Mouse (Mus musculus): ENCODE results near the gene Zfp618.

Zfp618 gene

DNA sequence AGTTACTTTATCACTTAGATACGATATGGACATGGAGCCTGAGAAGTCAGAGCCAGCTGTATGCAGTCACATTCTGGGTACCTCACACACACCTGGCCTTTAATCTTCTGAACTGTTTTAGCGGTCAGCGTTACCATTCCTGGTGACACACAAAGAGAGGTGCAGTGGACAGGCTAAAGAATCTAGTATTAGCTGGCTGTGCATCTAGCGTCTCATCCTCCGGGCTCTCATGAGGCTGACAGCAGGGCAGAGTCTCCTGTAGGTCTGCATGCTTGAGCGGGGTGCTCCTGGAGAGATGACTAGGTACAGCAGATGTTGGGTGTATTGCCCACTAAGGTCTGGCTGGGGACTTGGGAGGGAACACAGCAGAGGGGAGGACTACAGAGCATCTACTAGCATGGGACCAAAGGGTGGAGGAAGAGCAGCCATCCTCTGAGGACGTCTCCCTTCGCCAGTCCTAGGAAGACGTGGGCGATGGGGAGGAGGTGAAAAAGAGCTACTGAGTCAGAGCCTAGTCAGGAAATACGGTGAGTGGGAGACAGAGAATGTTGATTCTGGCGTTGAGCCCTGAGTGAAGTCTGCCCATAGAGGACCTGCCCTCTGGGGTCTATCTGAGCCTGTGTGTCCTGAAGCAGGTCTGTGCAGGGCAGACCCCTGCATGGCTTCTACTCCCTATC is 103.3 kb downstream of the Zfp618 start:
- DNase-seq (ENCODE audit: low spot score) = no peak

- no peak for DNase-seq (ENCODE audit: low spot score)
Observed at GRCm38 (mm10) chr4:63071413-63072260, 106.3 kb downstream of the Zfp618 start.

GRCm38 (mm10) chr4:63073139-63073538 is 107.8 kb downstream of the Zfp618 start:
- no peak for DNase-seq (ENCODE audit: low spot score)

- no peak for DNase-seq (ENCODE audit: low spot score)
Observed at GRCm38 (mm10) chr4:63079159-63079558, 113.8 kb downstream of the Zfp618 start.

- DNase-seq (ENCODE audit: low spot score) = no peak
Observed at GRCm38 (mm10) chr4:63084473-63084889, 119.1 kb downstream of the Zfp618 start.

DNA sequence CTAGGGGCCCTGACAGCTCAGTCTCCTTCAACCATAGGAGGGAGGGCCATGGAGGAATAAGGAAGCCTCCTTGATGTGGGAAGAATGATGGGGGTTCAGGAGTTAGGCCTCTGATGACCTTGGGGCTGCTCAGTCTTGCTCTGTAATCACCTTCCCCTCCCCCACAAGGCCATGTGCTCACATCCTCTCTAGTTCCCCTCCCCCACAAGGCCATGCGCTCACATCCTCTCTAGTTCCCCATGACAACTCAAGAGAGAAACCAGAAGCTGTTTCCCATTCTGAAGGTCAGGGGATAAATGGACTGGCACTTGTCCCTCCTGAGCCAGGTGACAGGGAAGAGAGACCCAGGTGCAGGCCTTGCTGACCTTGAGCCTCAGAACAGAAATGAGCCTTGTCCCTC is 124.1 kb downstream of the Zfp618 start:
- no peak for DNase-seq (ENCODE audit: low spot score)

GRCm38 (mm10) chr4:63091151-63091550 is 125.8 kb downstream of the Zfp618 start:
- DNase-seq (ENCODE audit: low spot score) = no peak

DNA sequence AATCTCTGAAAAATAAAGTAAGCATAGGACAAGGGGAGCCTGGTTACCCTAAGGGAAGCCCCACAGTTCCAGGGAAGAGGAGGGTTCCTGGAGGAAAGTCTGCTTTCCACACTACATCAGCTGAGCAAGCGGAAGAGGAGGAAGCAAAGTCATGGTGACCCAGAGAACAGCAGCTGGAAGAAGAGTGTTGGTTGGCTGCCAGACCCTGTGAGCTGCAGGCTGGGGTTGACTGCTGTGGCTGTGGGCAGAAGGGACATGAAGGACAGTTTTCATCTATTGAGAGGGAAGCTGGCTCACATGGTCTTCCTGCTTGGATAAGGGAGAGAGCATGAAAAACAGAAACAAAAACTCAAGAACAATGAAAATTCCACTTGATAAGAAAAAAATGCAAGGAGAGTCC is 132.2 kb downstream of the Zfp618 start:
- no peak for DNase-seq (ENCODE audit: low spot score)

DNA sequence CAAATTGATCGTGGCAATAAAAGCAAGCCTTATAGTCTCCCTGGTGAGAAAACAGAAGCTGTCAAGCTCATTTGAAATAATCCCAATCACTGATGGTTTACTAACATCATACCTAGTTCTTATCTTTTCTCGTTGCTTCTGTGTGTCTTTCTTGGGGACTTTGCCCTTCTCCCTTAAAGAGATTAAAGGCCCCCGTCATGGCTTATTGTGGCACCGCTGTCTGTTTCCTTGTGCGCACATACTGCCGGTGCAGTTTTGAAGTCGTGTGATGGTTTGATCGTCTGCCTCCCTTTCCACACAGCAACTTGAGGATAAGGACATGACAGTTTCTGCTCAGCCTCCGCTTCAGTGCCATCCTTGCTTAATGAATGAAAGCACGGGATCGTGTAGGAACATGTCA is 135.1 kb downstream of the Zfp618 start:
- no peak for DNase-seq (ENCODE audit: low spot score)

GRCm38 (mm10) chr4:63102025-63102424 is 136.7 kb downstream of the Zfp618 start:
- DNase-seq (ENCODE audit: low spot score) = no peak

- no peak for DNase-seq (ENCODE audit: low spot score)
Observed at GRCm38 (mm10) chr4:63105651-63106050, 140.3 kb downstream of the Zfp618 start.

DNA sequence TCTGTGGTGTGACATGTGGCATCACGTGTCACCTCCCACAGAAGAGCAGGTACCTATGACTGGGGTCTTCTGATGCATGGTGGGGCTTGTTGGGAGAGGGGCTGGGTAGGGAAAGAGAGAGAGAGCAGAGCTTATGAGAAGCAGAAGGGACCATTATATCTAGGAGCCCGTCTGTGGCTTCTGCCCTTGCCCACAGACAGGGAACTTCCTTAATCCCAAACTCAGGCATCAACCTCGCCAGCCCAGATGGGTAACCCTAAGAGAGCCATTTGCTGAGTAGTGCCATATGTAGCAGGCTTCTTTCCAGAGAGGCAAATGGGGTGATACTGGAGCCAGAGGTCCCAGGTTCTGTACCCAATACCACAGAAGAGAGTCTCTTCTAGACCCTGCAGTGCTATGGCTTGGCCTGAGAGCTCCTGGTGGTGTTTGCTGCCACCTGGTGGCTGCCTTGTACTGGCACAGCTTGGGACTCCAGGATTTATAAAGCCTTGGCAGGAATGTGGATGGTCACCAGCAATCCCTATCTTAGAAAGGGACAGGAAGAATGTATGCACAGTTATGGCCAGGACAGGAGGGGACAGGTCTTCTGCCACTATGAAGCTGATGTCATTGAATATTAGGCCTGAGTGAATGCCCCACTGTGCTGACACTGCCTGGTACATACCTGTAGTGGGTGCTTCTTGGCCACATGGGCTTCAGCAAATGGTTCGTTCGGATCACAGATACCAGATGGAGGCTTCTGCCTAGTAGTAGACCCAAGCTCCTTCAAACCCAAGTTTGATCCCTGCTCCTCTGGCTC is 153.5 kb downstream of the Zfp618 start:
- DNase-seq (ENCODE audit: low spot score) = peak; percentile 62

GRCm38 (mm10) chr4:63124861-63125466 is 159.6 kb downstream of the Zfp618 start:
- DNase-seq (ENCODE audit: low spot score) = no peak

- DNase-seq (ENCODE audit: low spot score) = no peak
Observed at GRCm38 (mm10) chr4:63129891-63130624, 164.7 kb downstream of the Zfp618 start.

DNA sequence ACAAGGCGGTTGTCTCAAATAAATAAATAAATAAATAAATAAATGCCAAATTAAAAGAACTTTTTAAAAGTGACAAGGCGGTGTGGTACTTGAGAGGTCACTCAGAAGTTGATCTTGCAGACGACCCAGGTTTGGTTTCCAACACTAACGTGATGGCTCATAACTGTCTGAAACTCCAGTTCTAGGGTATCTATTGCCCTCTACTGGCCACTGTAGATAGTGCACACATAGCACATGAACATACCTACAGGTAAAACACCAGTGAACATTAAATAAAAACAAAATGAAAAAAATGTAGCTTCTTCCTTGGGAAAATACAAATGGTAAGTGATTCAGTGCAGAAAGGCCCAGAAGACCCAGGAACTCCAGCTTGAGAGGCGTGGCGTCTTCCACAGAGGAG is 181.9 kb downstream of the Zfp618 start:
- no peak for DNase-seq (ENCODE audit: low spot score)

DNA sequence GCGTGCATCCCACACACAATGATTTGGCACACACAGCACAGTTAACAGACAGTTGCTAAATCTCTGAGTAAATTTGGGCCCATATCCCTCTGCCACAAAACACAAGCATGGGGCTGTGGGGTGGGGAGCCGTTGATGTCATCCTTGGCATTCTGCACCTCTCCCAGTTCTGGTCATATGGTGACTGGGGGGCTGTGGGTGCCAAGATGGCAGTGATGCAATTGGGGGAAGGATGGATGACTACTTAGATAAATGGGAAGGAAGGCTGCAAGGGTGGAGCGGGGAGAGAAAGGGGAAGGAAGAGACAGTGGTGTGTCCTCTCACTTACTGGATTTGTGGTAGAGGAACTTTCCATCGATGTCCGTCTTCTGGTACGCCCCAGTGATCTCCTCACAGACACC is 185.8 kb downstream of the Zfp618 start:
- no peak for DNase-seq (ENCODE audit: low spot score)

- DNase-seq (ENCODE audit: low spot score) = no peak
Observed at GRCm38 (mm10) chr4:63154028-63154427, 188.7 kb downstream of the Zfp618 start.

DNA sequence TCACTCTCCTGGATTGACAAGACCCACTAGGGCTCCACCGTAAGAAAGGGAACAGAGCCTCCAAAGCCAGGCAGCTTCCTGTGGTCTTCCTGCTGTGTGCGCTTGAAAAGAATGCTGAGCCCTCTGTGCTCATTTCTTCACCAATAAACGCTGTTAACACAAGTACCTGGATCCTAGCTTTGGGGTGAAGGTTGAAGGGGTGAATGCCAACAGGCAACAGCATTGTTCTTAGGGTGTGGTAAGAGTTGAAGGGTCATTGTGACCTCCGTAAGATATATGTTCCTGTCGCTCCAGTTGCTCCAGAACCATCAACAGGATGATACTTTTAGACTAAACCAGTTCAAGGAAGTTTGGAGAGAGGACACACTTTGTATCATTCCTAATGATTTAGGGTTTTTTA is 189.3 kb downstream of the Zfp618 start, which contains the start of gene Ambp:
Ambp (minus strand) TSS at position 101 of the 400 bp plus-strand sequence.
- DNase-seq (ENCODE audit: low spot score) = no peak

GRCm38 (mm10) chr4:63155596-63155995 is 190.2 kb downstream of the Zfp618 start:
- DNase-seq (ENCODE audit: low spot score) = no peak

DNA sequence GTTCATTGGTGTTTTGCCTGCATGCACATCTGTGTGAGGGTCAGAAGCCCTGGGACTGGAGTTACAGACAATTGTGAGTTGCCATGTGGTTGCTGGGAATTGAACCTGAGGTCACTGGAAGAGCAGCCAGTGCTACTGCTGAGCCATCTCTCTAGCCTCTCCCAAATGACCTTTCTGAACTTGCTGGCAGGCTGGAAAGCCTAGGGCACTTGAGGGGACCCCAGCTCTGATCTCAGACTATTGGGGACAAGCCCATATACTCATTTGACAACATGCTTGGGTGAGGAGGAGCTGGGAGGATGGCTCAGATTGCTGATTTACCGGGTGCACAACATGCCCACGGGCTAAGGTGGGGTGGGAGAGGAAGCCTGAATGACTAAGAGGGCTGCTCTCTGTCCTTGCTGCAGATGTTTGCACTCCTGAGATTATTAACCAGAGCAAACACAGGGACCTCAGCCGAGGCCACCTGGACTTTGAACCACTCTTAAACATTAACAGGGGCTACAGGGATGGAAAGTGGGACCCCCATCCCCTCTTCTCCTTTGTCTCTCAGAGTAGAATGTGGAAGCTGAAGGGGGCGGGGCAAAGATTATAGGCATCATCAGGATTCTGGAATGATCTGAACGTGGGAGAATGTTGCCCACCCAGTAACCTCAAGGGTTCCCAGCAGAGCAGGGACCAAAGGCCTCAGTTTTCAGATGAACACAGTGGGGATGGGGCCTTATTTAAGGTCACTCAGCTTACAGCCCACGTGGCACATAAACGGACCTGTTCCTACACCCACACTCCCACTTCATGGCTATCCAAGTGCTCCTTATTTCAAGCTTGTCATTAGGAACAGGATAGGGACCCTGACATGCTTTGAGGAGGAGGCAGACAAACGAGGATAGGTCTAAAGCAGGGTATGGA is 191.6 kb downstream of the Zfp618 start:
- no peak for DNase-seq (ENCODE audit: low spot score)

All from testis, postnatal 14 days (tissue).